Mouse (Mus musculus): ENCODE results near the gene Eif4g1. TPM values are rescaled to one million over a fixed set of nuclear protein-coding genes. Genes with fewer than 3 reads are reported as not detected.
A peak's percentile ranks its signal among the peaks of the same experiment; 100 is the strongest.

Eif4g1 gene
- polyA plus RNA-seq, 1 experiment from 2014 or later = 133 TPM

- no peak for ATAC-seq (replicated peaks; ENCODE audit: insufficient number of reproducible peaks, low FRiP score, low TSS enrichment)
- H3K36me3 ChIP-seq (ENCODE audit: control insufficient read depth, insufficient read depth, low read length) = peaks cover 4% of the 10 kb centered on the region; the same call in 1 of the 2 replicates
- H3K9me3 ChIP-seq (replicated peaks; ENCODE audit: control insufficient read depth, low read length) = no peaks in the 10 kb centered on the region
- H3K4me2 ChIP-seq = no peak overlapping the region
- H3K4me1 ChIP-seq (ENCODE audit: control insufficient read depth, insufficient read depth, low read length) = peaks cover 14% of the 10 kb centered on the region
- H3K27ac ChIP-seq (ENCODE audit: low read depth, low read length) = no peak overlapping the region
- no peaks in the 10 kb centered on the region for H3K27me3 ChIP-seq (ENCODE audit: control insufficient read depth, insufficient read depth, low read length)
- H3K4me3 ChIP-seq (ENCODE audit: low read depth, low read length) = no peak overlapping the region
- no peak overlapping the region for H3K9ac ChIP-seq (ENCODE audit: low read depth, low read length)
- WGBS (ENCODE audit: insufficient replicate concordance) = 64% methylated on average over 2 of the region's 2 CpGs
Measured at GRCm38 (mm10) chr16:20706407-20707055, 38.4 kb downstream of the Eif4g1 start.

GRCm38 (mm10) chr16:20708220-20708938 is 40.3 kb downstream of the Eif4g1 start:
- no peak overlapping the region for H3K4me3 ChIP-seq (ENCODE audit: low read depth, low read length)
- H3K27me3 ChIP-seq (ENCODE audit: control insufficient read depth, insufficient read depth, low read length) = no peaks in the 10 kb centered on the region
- H3K4me2 ChIP-seq = no peak overlapping the region
- H3K4me1 ChIP-seq (ENCODE audit: control insufficient read depth, insufficient read depth, low read length) = no peaks in the 10 kb centered on the region; the same call in 1 of the 2 replicates
- no peaks in the 10 kb centered on the region for H3K9me3 ChIP-seq (replicated peaks; ENCODE audit: control insufficient read depth, low read length)
- H3K27ac ChIP-seq (ENCODE audit: low read depth, low read length) = no peak overlapping the region
- no peak overlapping the region for H3K9ac ChIP-seq (ENCODE audit: low read depth, low read length)
- peaks cover 4% of the 10 kb centered on the region; the same call in 1 of the 2 replicates for H3K36me3 ChIP-seq (ENCODE audit: control insufficient read depth, insufficient read depth, low read length)
- WGBS (ENCODE audit: insufficient replicate concordance) = 89% methylated on average over 21 of the region's 21 CpGs
- ATAC-seq (replicated peaks; ENCODE audit: insufficient number of reproducible peaks, low FRiP score, low TSS enrichment) = no peak

- Histone ChIP-seq H3K4me2 (no peak overlapping the region), H3K27ac (ENCODE audit: low read depth, low read length) (no peak overlapping the region), H3K9ac (ENCODE audit: low read depth, low read length) (no peak overlapping the region), H3K4me1 (ENCODE audit: control insufficient read depth, insufficient read depth, low read length) (peaks cover 7% of the 10 kb centered on the region), H3K36me3 (ENCODE audit: control insufficient read depth, insufficient read depth, low read length) (peaks cover 4% of the 10 kb centered on the region; the same call in 1 of the 2 replicates), H3K4me3 (ENCODE audit: low read depth, low read length) (no peak overlapping the region), H3K27me3 (ENCODE audit: control insufficient read depth, insufficient read depth, low read length) (no peaks in the 10 kb centered on the region), H3K9me3 (replicated peaks; ENCODE audit: control insufficient read depth, low read length) (no peaks in the 10 kb centered on the region)
- ATAC-seq (replicated peaks; ENCODE audit: insufficient number of reproducible peaks, low FRiP score, low TSS enrichment) = no peak
- WGBS (ENCODE audit: insufficient replicate concordance) = 75% methylated on average over 19 of the region's 19 CpGs
Measured at GRCm38 (mm10) chr16:20708939-20709734, 41.0 kb downstream of the Eif4g1 start.

GRCm38 (mm10) chr16:20710370-20710769 is 42.3 kb downstream of the Eif4g1 start:
- peaks cover 12% of the 10 kb centered on the region for H3K4me1 ChIP-seq (ENCODE audit: control insufficient read depth, insufficient read depth, low read length)
- no peaks in the 10 kb centered on the region for H3K9me3 ChIP-seq (replicated peaks; ENCODE audit: control insufficient read depth, low read length)
- no peak overlapping the region for H3K4me3 ChIP-seq (ENCODE audit: low read depth, low read length)
- peaks cover 4% of the 10 kb centered on the region; the same call in 1 of the 2 replicates for H3K36me3 ChIP-seq (ENCODE audit: control insufficient read depth, insufficient read depth, low read length)
- H3K4me2 ChIP-seq = no peak overlapping the region
- no peaks in the 10 kb centered on the region for H3K27me3 ChIP-seq (ENCODE audit: control insufficient read depth, insufficient read depth, low read length)
- no peak for ATAC-seq (replicated peaks; ENCODE audit: insufficient number of reproducible peaks, low FRiP score, low TSS enrichment)
- H3K27ac ChIP-seq (ENCODE audit: low read depth, low read length) = no peak overlapping the region
- no peak overlapping the region for H3K9ac ChIP-seq (ENCODE audit: low read depth, low read length)
- WGBS (ENCODE audit: insufficient replicate concordance) = 94% methylated on average over 11 of the region's 11 CpGs

- no peaks in the 10 kb centered on the region for H3K27me3 ChIP-seq (ENCODE audit: control insufficient read depth, insufficient read depth, low read length)
- no peak overlapping the region for H3K4me2 ChIP-seq
- H3K36me3 ChIP-seq (ENCODE audit: control insufficient read depth, insufficient read depth, low read length) = peaks cover 4% of the 10 kb centered on the region; the same call in 1 of the 2 replicates
- H3K9ac ChIP-seq (ENCODE audit: low read depth, low read length) = no peak overlapping the region
- 73% methylated on average over 4 of the region's 4 CpGs for WGBS (ENCODE audit: insufficient replicate concordance)
- peaks cover 14% of the 10 kb centered on the region for H3K4me1 ChIP-seq (ENCODE audit: control insufficient read depth, insufficient read depth, low read length)
- ATAC-seq (replicated peaks; ENCODE audit: insufficient number of reproducible peaks, low FRiP score, low TSS enrichment) = no peak
- no peak overlapping the region for H3K27ac ChIP-seq (ENCODE audit: low read depth, low read length)
- no peak overlapping the region for H3K4me3 ChIP-seq (ENCODE audit: low read depth, low read length)
- no peaks in the 10 kb centered on the region for H3K9me3 ChIP-seq (replicated peaks; ENCODE audit: control insufficient read depth, low read length)
Measured at GRCm38 (mm10) chr16:20710810-20711209, 42.7 kb downstream of the Eif4g1 start.

- Histone ChIP-seq H3K27me3 (ENCODE audit: control insufficient read depth, insufficient read depth, low read length) (no peaks in the 10 kb centered on the region), H3K4me3 (ENCODE audit: low read depth, low read length) (no peak overlapping the region), H3K4me1 (ENCODE audit: control insufficient read depth, insufficient read depth, low read length) (peaks cover 21% of the 10 kb centered on the region), H3K27ac (ENCODE audit: low read depth, low read length) (no peak overlapping the region), H3K9me3 (replicated peaks; ENCODE audit: control insufficient read depth, low read length) (no peaks in the 10 kb centered on the region), H3K9ac (ENCODE audit: low read depth, low read length) (no peak overlapping the region), H3K36me3 (ENCODE audit: control insufficient read depth, insufficient read depth, low read length) (no peaks in the 10 kb centered on the region), H3K4me2 (no peak overlapping the region)
- 70% methylated on average over 9 of the region's 9 CpGs for WGBS (ENCODE audit: insufficient replicate concordance)
- no peak for ATAC-seq (replicated peaks; ENCODE audit: insufficient number of reproducible peaks, low FRiP score, low TSS enrichment)
Measured at GRCm38 (mm10) chr16:20712190-20712589, 44.1 kb downstream of the Eif4g1 start.

GRCm38 (mm10) chr16:20712889-20713288 is 44.8 kb downstream of the Eif4g1 start:
- Histone ChIP-seq H3K27me3 (ENCODE audit: control insufficient read depth, insufficient read depth, low read length) (no peaks in the 10 kb centered on the region), H3K9me3 (replicated peaks; ENCODE audit: control insufficient read depth, low read length) (no peaks in the 10 kb centered on the region), H3K27ac (ENCODE audit: low read depth, low read length) (no peak overlapping the region), H3K4me2 (peak overlapping the region; percentile 90), H3K9ac (ENCODE audit: low read depth, low read length) (no peak overlapping the region), H3K4me1 (ENCODE audit: control insufficient read depth, insufficient read depth, low read length) (peaks cover 21% of the 10 kb centered on the region), H3K4me3 (ENCODE audit: low read depth, low read length) (no peak overlapping the region), H3K36me3 (ENCODE audit: control insufficient read depth, insufficient read depth, low read length) (no peaks in the 10 kb centered on the region)
- ATAC-seq (replicated peaks; ENCODE audit: insufficient number of reproducible peaks, low FRiP score, low TSS enrichment) = no peak
- WGBS (ENCODE audit: insufficient replicate concordance) = 51% methylated on average over 7 of the region's 7 CpGs

- H3K36me3 ChIP-seq (ENCODE audit: control insufficient read depth, insufficient read depth, low read length) = no peaks in the 10 kb centered on the region
- no peak for ATAC-seq (replicated peaks; ENCODE audit: insufficient number of reproducible peaks, low FRiP score, low TSS enrichment)
- peak overlapping the region; percentile 90 for H3K4me2 ChIP-seq
- H3K4me1 ChIP-seq (ENCODE audit: control insufficient read depth, insufficient read depth, low read length) = peaks cover 27% of the 10 kb centered on the region
- WGBS (ENCODE audit: insufficient replicate concordance) = 37% methylated on average over 11 of the region's 11 CpGs
- H3K27ac ChIP-seq (ENCODE audit: low read depth, low read length) = no peak overlapping the region
- 0 out of 2 replicates have a peak overlapping the region, but pooled peaks have one; percentile 10 for H3K9ac ChIP-seq (ENCODE audit: low read depth, low read length)
- H3K27me3 ChIP-seq (ENCODE audit: control insufficient read depth, insufficient read depth, low read length) = no peaks in the 10 kb centered on the region
- H3K4me3 ChIP-seq (ENCODE audit: low read depth, low read length) = peak overlapping the region; percentile 61; the same call in 1 of the 2 replicates
- H3K9me3 ChIP-seq (replicated peaks; ENCODE audit: control insufficient read depth, low read length) = no peaks in the 10 kb centered on the region
Measured at GRCm38 (mm10) chr16:20714307-20715080, 46.4 kb downstream of the Eif4g1 start.

Data from heart, embryonic 11.5 days (tissue).